Mouse (Mus musculus) liver, embryonic 14.5 days (tissue): ENCODE measurements around the gene Crtac1. TPM values are rescaled to one million over a fixed set of nuclear protein-coding genes. Genes with fewer than 3 reads are reported as not detected.

Experiments
- ATAC-seq: fragments of 200-750 bp; cut with Nextera tagmentation; 2 replicates; pipeline ENCODE4 v1.8.0; 2017; ENCODE audit warnings: moderate number of reproducible peaks, mild to moderate bottlenecking, moderate library complexity; ENCODE audit not compliant: insufficient read depth
- DNase-seq, 3 experiments: peaks; one replicate each; pipeline ENCODE4 v3.0.0-alpha.2; 2012 to 2013; ENCODE audit warnings: low read depth in 3 of 3, low spot score in 3 of 3
- H3K27ac ChIP-seq: fragments of 300-500 bp; sonication (generic); 2 replicates; pipeline ENCODE4 v1.5.1; 2014; ENCODE audit warnings: moderate library complexity, mild to moderate bottlenecking, control low read depth, inconsistent platforms
- H3K27me3 ChIP-seq: fragments of 300-500 bp; sonication (generic); 2 replicates; pipeline ENCODE4 v1.6.1; 2014; ENCODE audit warnings: mild to moderate bottlenecking, low read length, moderate library complexity; ENCODE audit not compliant: control insufficient read depth, insufficient read depth
- H3K36me3 ChIP-seq: fragments of 300-500 bp; sonication (generic); replicated peaks from 2 replicates; pipeline ENCODE4 v1.6.1; 2014; ENCODE audit warnings: low read depth; ENCODE audit not compliant: control insufficient read depth, insufficient read depth
- H3K4me1 ChIP-seq, 2 experiments: fragments of 200-500 bp in 1 of 2; fragments of 300-500 bp in 1 of 2; sonication (generic) in 1 of 2; replicated peaks; 2 replicates each; pipeline ENCODE4 v1.6.1; 2012 to 2014; ENCODE audit warnings: antibody characterized with exemption in 1 of 2, inconsistent platforms in 1 of 2, low read length in 1 of 2; ENCODE audit not compliant: control insufficient read depth in 2 of 2, insufficient read depth in 2 of 2
- H3K4me2 ChIP-seq: fragments of 300-500 bp; sonication (generic); 2 replicates; pipeline ENCODE4 v1.6.1; 2014; ENCODE audit warnings: low read depth, mild to moderate bottlenecking, control low read depth, moderate library complexity
- H3K4me3 ChIP-seq, 2 experiments: fragments of 200-500 bp in 1 of 2; fragments of 300-500 bp in 1 of 2; sonication (generic) in 1 of 2; 2 replicates each; pipeline ENCODE4 v1.5.1; 2012 to 2014; ENCODE audit warnings: low read depth in 2 of 2, low read length in 2 of 2, mild to moderate bottlenecking in 2 of 2, control low read depth in 1 of 2, inconsistent platforms in 1 of 2, moderate library complexity in 1 of 2; ENCODE audit not compliant: insufficient read depth in 1 of 2
- H3K9ac ChIP-seq: fragments of 300-500 bp; sonication (generic); replicated peaks from 2 replicates; pipeline ENCODE4 v1.6.1; 2014; ENCODE audit warnings: mild to moderate bottlenecking, control low read depth, moderate library complexity
- H3K9me3 ChIP-seq: fragments of 300-500 bp; sonication (generic); 2 replicates; pipeline ENCODE4 v1.6.1; 2016; ENCODE audit warnings: low read length, mixed read lengths; ENCODE audit not compliant: control insufficient read depth
- CTCF ChIP-seq: IDR thresholded peaks from 2 replicates; pipeline ENCODE4 v1.5.1; 2016; ENCODE audit warnings: antibody characterized with exemption, low read depth, control low read depth
- EP300 ChIP-seq: IDR thresholded peaks from 2 replicates; pipeline ENCODE4 v1.6.1; 2016; ENCODE audit warnings: antibody characterized with exemption, low read depth
- WGBS: fragments of 180-500 bp; shearing (Covaris S2); extraction: QIAGEN DNeasy Blood & Tissue Kit; methylation state at CpG from one replicate; pipeline ENCODE4 v1.1.7; 2014; ENCODE audit not compliant: insufficient replicate concordance; 5-methylcytosine and 5-hydroxymethylcytosine counted together
- polyA plus RNA-seq, 2 experiments: library from polyadenylated mRNA; depleted of rRNA in 1 of 2; stranded (reverse) in 1 of 2; unstranded in 1 of 2; fragments of >200 nt; fragmentation: Nextera tagmentation in 1 of 2; extraction: Ambion mirVana in 1 of 2; gene quantifications; 2 replicates each; pipeline versions ENCODE4 v1.2.1 to v1.2.3; 2012 to 2014

Crtac1 gene
- polyA plus RNA-seq, 2 experiments = 0.06 TPM; not detected in 1

GRCm38 (mm10) chr19:42440089-42440488 lies 8.5 kb upstream of the Crtac1 start:
- Histone ChIP-seq H3K27me3 (no peaks in the 10 kb centered on the region), H3K27ac (no peak overlapping the region), H3K4me3 (no peak overlapping the region), H3K4me1 (no peaks in the 10 kb centered on the region), H3K4me2 (no peak overlapping the region), H3K9me3 (no peaks in the 10 kb centered on the region), H3K36me3 (no peaks in the 10 kb centered on the region), H3K9ac (no peak overlapping the region)
- ATAC-seq (no peak), DNase-seq (no peak)
- TF ChIP-seq CTCF (no peak), EP300 (no peak)
- WGBS = 21% methylated on average over 3 of the region's 3 CpGs

- DNase-seq (no peak), ATAC-seq (no peak)
- Histone ChIP-seq H3K36me3 (no peaks in the 10 kb centered on the region), H3K4me2 (no peak overlapping the region), H3K9me3 (no peaks in the 10 kb centered on the region), H3K27ac (no peak overlapping the region), H3K27me3 (no peaks in the 10 kb centered on the region; the same call in 1 of the 2 replicates), H3K9ac (no peak overlapping the region), H3K4me3 (no peak overlapping the region), H3K4me1 (no peaks in the 10 kb centered on the region)
- TF ChIP-seq CTCF = peak; percentile 65
- no peak for TF ChIP-seq EP300
- WGBS = 60% methylated on average over 9 of the region's 9 CpGs
These were observed 7.8 kb upstream of the Crtac1 start for GRCm38 (mm10) chr19:42439353-42439752.

- H3K9ac ChIP-seq = no peak overlapping the region
- DNase-seq = no peak
- WGBS = 37% methylated on average over 4 of the region's 4 CpGs
- H3K36me3 ChIP-seq = no peaks in the 10 kb centered on the region
- no peaks in the 10 kb centered on the region for H3K9me3 ChIP-seq
- H3K4me3 ChIP-seq = no peak overlapping the region
- H3K27ac ChIP-seq = no peak overlapping the region
- ATAC-seq = no peak
- no peaks in the 10 kb centered on the region for H3K4me1 ChIP-seq
- no peak for TF ChIP-seq CTCF
- no peak for TF ChIP-seq EP300
- H3K27me3 ChIP-seq = peaks cover 34% of the 10 kb centered on the region
- H3K4me2 ChIP-seq = no peak overlapping the region
These were observed 4.0 kb upstream of the Crtac1 start for GRCm38 (mm10) chr19:42435621-42436020.

- H3K27ac ChIP-seq = no peak overlapping the region
- 34% methylated on average over 8 of the region's 8 CpGs for WGBS
- H3K36me3 ChIP-seq = no peaks in the 10 kb centered on the region
- no peak overlapping the region for H3K9ac ChIP-seq
- H3K4me2 ChIP-seq = no peak overlapping the region
- peaks cover 44% of the 10 kb centered on the region for H3K27me3 ChIP-seq
- ATAC-seq (no peak), DNase-seq (no peak)
- H3K4me1 ChIP-seq = no peaks in the 10 kb centered on the region
- no peak overlapping the region for H3K4me3 ChIP-seq
- TF ChIP-seq CTCF = no peak
- TF ChIP-seq EP300 = no peak
- H3K9me3 ChIP-seq = no peaks in the 10 kb centered on the region
These were observed 1.2 kb upstream of the Crtac1 start for GRCm38 (mm10) chr19:42432761-42433160.

GRCm38 (mm10) chr19:42432191-42432590 lies 608 bp upstream of the Crtac1 start:
- no peak for DNase-seq
- Histone ChIP-seq H3K27me3 (peaks cover 44% of the 10 kb centered on the region), H3K27ac (no peak overlapping the region), H3K9me3 (no peaks in the 10 kb centered on the region), H3K4me3 (peak overlapping the region in 1 of 2 experiments; percentile 30; a peak in 2 of 4 replicates), H3K9ac (no peak overlapping the region), H3K36me3 (no peaks in the 10 kb centered on the region), H3K4me2 (peak overlapping the region; percentile 41), H3K4me1 (no peaks in the 10 kb centered on the region)
- no peak for ATAC-seq
- 1% methylated on average over 38 of the region's 44 CpGs for WGBS
- no peak for TF ChIP-seq EP300
- TF ChIP-seq CTCF = no peak
